Comparison of ENCODE assay signal across 15 mouse cellular contexts in the genomic region with DNA sequence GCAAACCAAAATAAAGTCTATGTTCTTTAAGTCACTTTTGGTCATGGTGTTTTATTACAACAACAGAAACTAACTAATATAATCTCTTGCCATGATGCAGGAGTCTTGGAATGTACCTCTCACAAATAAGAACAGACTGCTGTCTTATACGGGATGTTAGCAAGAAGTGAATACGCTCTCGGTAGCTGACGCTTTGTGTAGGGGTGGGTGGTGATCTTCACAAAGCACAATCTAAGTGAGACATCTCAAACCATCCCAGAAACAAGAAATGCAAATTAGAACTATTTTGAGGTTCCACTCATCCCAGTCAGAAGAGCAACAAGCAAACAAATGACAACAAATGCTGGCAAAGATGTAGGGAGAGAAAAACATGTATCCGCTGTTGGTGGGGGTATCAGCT.
"Had no signal": no experiment of that assay in that cellular context is flagged by ENCODE, and none has a peak within 500 bp of the region (broad histone marks: within the 10 kb centered on the region; RNA-seq: fewer than 3 reads in every experiment).

No protein-coding gene starts in this region.

- DNase-seq: liver, postnatal 0 days; lung, adult 2 months; lung, postnatal 14 days; lung, postnatal 36 days; thymus, adult 2 months; thymus, postnatal 25 days; thymus, postnatal 4 days had no signal

- H3K4me1 ChIP-seq: lung, embryonic 15.5 days; midbrain, embryonic 15.5 days; neural tube, embryonic 12.5 days; stomach, embryonic 15.5 days had no signal

- H3K4me3 ChIP-seq: lung, embryonic 15.5 days; megakaryocyte, embryonic 14.5 days; midbrain, embryonic 13.5 days; midbrain, embryonic 15.5 days; neural tube, embryonic 12.5 days; stomach, embryonic 15.5 days had no signal

- H3K27ac ChIP-seq: lung, embryonic 15.5 days; macrophage; midbrain, embryonic 13.5 days; midbrain, embryonic 15.5 days; neural tube, embryonic 12.5 days; stomach, embryonic 15.5 days; stomach, postnatal 0 days had no signal

- H3K9me3 ChIP-seq: lung, embryonic 15.5 days; megakaryocyte, embryonic 14.5 days; midbrain, embryonic 13.5 days; midbrain, embryonic 15.5 days; neural tube, embryonic 12.5 days; stomach, embryonic 15.5 days had no signal

- H3K36me3 ChIP-seq: lung, embryonic 15.5 days; midbrain, embryonic 13.5 days; midbrain, embryonic 15.5 days; neural tube, embryonic 12.5 days; stomach, embryonic 15.5 days had no signal

- H3K27me3 ChIP-seq: lung, embryonic 15.5 days; megakaryocyte, embryonic 14.5 days; midbrain, embryonic 13.5 days; midbrain, embryonic 15.5 days; neural tube, embryonic 12.5 days; stomach, embryonic 15.5 days had no signal
